20 mouse cellular contexts compared by ENCODE assay signal in genomic region chr1:140451461-140451860, GRCm38 (mm10).
DNase-seq lines count a peak whose midpoint lies in the region; ATAC-seq and TF ChIP-seq lines count a peak whose summit lies in the region.
"Had no signal": no experiment of that assay in that cellular context is flagged by ENCODE, and none has a peak within 500 bp of the region (broad histone marks: within the 10 kb centered on the region; RNA-seq: fewer than 3 reads in every experiment).

No protein-coding gene starts in this region.

- no peak overlapping the region for H3K4me2 ChIP-seq in hindbrain, postnatal 0 days (ENCODE audit: low read depth, low read length)
- no peak overlapping the region for H3K4me2 ChIP-seq in hindbrain, embryonic 14.5 days (replicated peaks)
- H3K4me2 ChIP-seq in kidney, embryonic 16.5 days (replicated peaks; ENCODE audit: low read depth, low read length), result no peak overlapping the region
- H3K4me2 ChIP-seq in lung, embryonic 14.5 days, result no peak overlapping the region
- no peak overlapping the region for H3K4me2 ChIP-seq in liver, embryonic 12.5 days
- H3K4me2 ChIP-seq: embryonic facial prominence, embryonic 12.5 days; forebrain, embryonic 12.5 days; heart, embryonic 11.5 days; heart, embryonic 15.5 days; hindbrain, embryonic 15.5 days had no signal

- no peak overlapping the region for H3K4me3 ChIP-seq in hindbrain, postnatal 0 days (ENCODE audit: low read length)
- no peak overlapping the region for H3K4me3 ChIP-seq in hindbrain, embryonic 14.5 days (replicated peaks; ENCODE audit: low read length)
- H3K4me3 ChIP-seq in kidney, embryonic 16.5 days (ENCODE audit: low read length), result no peak overlapping the region
- no peak overlapping the region for H3K4me3 ChIP-seq in lung, embryonic 14.5 days (ENCODE audit: low read depth, low read length)
- H3K4me3 ChIP-seq in liver, embryonic 12.5 days, result no peak overlapping the region
- H3K4me3 ChIP-seq: embryonic facial prominence, embryonic 12.5 days; forebrain, embryonic 12.5 days; heart, adult 2 months; heart, embryonic 15.5 days; hindbrain, embryonic 10.5 days; hindbrain, embryonic 15.5 days had no signal

- H3K27ac ChIP-seq in hindbrain, postnatal 0 days, result no peak overlapping the region
- no peak overlapping the region for H3K27ac ChIP-seq in hindbrain, embryonic 14.5 days
- no peak overlapping the region; the same call in 1 of the 2 replicates for H3K27ac ChIP-seq in kidney, embryonic 16.5 days (ENCODE audit: low read length)
- H3K27ac ChIP-seq in lung, embryonic 14.5 days (ENCODE audit: low read depth), result no peak overlapping the region
- no peak overlapping the region for H3K27ac ChIP-seq in liver, embryonic 12.5 days
- H3K27ac ChIP-seq: embryonic facial prominence, embryonic 12.5 days; forebrain, embryonic 12.5 days; heart, adult 2 months; heart, embryonic 15.5 days; hindbrain, embryonic 10.5 days; hindbrain, embryonic 15.5 days had no signal

- no peaks in the 10 kb centered on the region for H3K27me3 ChIP-seq in hindbrain, postnatal 0 days (ENCODE audit: insufficient read depth, low read length)
- no peaks in the 10 kb centered on the region for H3K27me3 ChIP-seq in hindbrain, embryonic 14.5 days (ENCODE audit: control insufficient read depth, insufficient read depth, low read length)
- no peaks in the 10 kb centered on the region for H3K27me3 ChIP-seq in kidney, embryonic 16.5 days (ENCODE audit: insufficient read depth, low read length)
- H3K27me3 ChIP-seq in lung, embryonic 14.5 days (ENCODE audit: insufficient read depth, low read length), result no peaks in the 10 kb centered on the region
- no peaks in the 10 kb centered on the region for H3K27me3 ChIP-seq in liver, embryonic 12.5 days (replicated peaks)
- H3K27me3 ChIP-seq: embryonic facial prominence, embryonic 12.5 days; forebrain, embryonic 12.5 days; heart, embryonic 15.5 days; hindbrain, embryonic 15.5 days had no signal

- WGBS in hindbrain, postnatal 0 days, result 77% methylated on average over 3 of the region's 3 CpGs
- 72% methylated on average over 3 of the region's 3 CpGs for WGBS in hindbrain, embryonic 14.5 days
- WGBS in kidney, embryonic 16.5 days, result 62% methylated on average over 3 of the region's 3 CpGs
- 67% methylated on average over 3 of the region's 3 CpGs for WGBS in lung, embryonic 14.5 days
- 78% methylated on average over 3 of the region's 3 CpGs for WGBS in liver, embryonic 12.5 days (ENCODE audit: insufficient replicate concordance)

- no peak for ATAC-seq in hindbrain, postnatal 0 days
- ATAC-seq in hindbrain, embryonic 14.5 days (ENCODE audit: low FRiP score), result no peak
- peak; percentile 79; the same call in 1 of the 2 replicates for ATAC-seq in kidney, embryonic 16.5 days (ENCODE audit: low FRiP score, low TSS enrichment)
- ATAC-seq in lung, embryonic 14.5 days (ENCODE audit: insufficient read depth), result no peak
- no peak for ATAC-seq in liver, embryonic 12.5 days
- ATAC-seq: forebrain, embryonic 16.5 days had no signal

- H3K9ac ChIP-seq in hindbrain, postnatal 0 days (replicated peaks; ENCODE audit: low read length), result no peak overlapping the region
- no peak overlapping the region for H3K9ac ChIP-seq in hindbrain, embryonic 14.5 days
- H3K9ac ChIP-seq in kidney, embryonic 16.5 days (replicated peaks; ENCODE audit: low read length), result no peak overlapping the region
- H3K9ac ChIP-seq in lung, embryonic 14.5 days, result no peak overlapping the region
- no peak overlapping the region for H3K9ac ChIP-seq in liver, embryonic 12.5 days
- H3K9ac ChIP-seq: embryonic facial prominence, embryonic 12.5 days; forebrain, embryonic 12.5 days; heart, embryonic 15.5 days; hindbrain, embryonic 15.5 days had no signal

- H3K4me1 ChIP-seq in hindbrain, postnatal 0 days (ENCODE audit: insufficient read depth, low read length), result no peaks in the 10 kb centered on the region
- no peaks in the 10 kb centered on the region for H3K4me1 ChIP-seq in hindbrain, embryonic 14.5 days (replicated peaks; ENCODE audit: control insufficient read depth, insufficient read depth, low read length)
- no peaks in the 10 kb centered on the region for H3K4me1 ChIP-seq in kidney, embryonic 16.5 days (ENCODE audit: insufficient read depth, low read length)
- no peaks in the 10 kb centered on the region for H3K4me1 ChIP-seq in lung, embryonic 14.5 days (ENCODE audit: insufficient read depth)
- H3K4me1 ChIP-seq in liver, embryonic 12.5 days, result no peaks in the 10 kb centered on the region
- H3K4me1 ChIP-seq: embryonic facial prominence, embryonic 12.5 days; forebrain, embryonic 12.5 days; heart, embryonic 15.5 days; hindbrain, embryonic 10.5 days; hindbrain, embryonic 15.5 days had no signal

- no peaks in the 10 kb centered on the region for H3K36me3 ChIP-seq in hindbrain, postnatal 0 days (ENCODE audit: insufficient read depth, low read length)
- H3K36me3 ChIP-seq in hindbrain, embryonic 14.5 days (replicated peaks; ENCODE audit: control insufficient read depth, insufficient read depth), result no peaks in the 10 kb centered on the region
- no peaks in the 10 kb centered on the region for H3K36me3 ChIP-seq in kidney, embryonic 16.5 days (ENCODE audit: insufficient read depth, low read length)
- H3K36me3 ChIP-seq in lung, embryonic 14.5 days (ENCODE audit: insufficient read depth), result no peaks in the 10 kb centered on the region
- H3K36me3 ChIP-seq in liver, embryonic 12.5 days, result no peaks in the 10 kb centered on the region
- H3K36me3 ChIP-seq: embryonic facial prominence, embryonic 12.5 days; forebrain, embryonic 12.5 days; heart, embryonic 15.5 days; hindbrain, embryonic 10.5 days; hindbrain, embryonic 15.5 days had no signal

- no peak for TF ChIP-seq CTCF in hindbrain, postnatal 0 days (IDR thresholded peaks at IDR 0.05; ENCODE audit: low read depth)
- no peak for TF ChIP-seq CTCF in lung, embryonic 14.5 days (IDR thresholded peaks at IDR 0.05; ENCODE audit: low read depth)

- H3K9me3 ChIP-seq in hindbrain, postnatal 0 days (ENCODE audit: low read length), result no peaks in the 10 kb centered on the region
- H3K9me3 ChIP-seq in hindbrain, embryonic 14.5 days (ENCODE audit: control insufficient read depth, low read length), result no peaks in the 10 kb centered on the region
- no peaks in the 10 kb centered on the region for H3K9me3 ChIP-seq in kidney, embryonic 16.5 days (ENCODE audit: low read length)
- H3K9me3 ChIP-seq in lung, embryonic 14.5 days (ENCODE audit: low read depth, low read length), result no peaks in the 10 kb centered on the region
- no peaks in the 10 kb centered on the region for H3K9me3 ChIP-seq in liver, embryonic 12.5 days (replicated peaks)
- H3K9me3 ChIP-seq: embryonic facial prominence, embryonic 12.5 days; forebrain, embryonic 12.5 days; heart, embryonic 15.5 days; hindbrain, embryonic 10.5 days; hindbrain, embryonic 15.5 days had no signal

- DNase-seq in hindbrain, postnatal 0 days (ENCODE audit: low spot score), result peak; percentile 30
- no peak for DNase-seq in hindbrain, embryonic 14.5 days (ENCODE audit: low spot score)
- no peak for DNase-seq in kidney, postnatal 36 days
- DNase-seq in lung, embryonic 14.5 days, result peak; percentile 38
- DNase-seq in lung, postnatal 25 days (ENCODE audit: low spot score), result no peak
- DNase-seq: adrenal gland, adult 2 months; adrenal gland, postnatal 25 days; cerebellum, adult 2 months; gastrocnemius, postnatal 10 days; heart, adult 2 months; heart, postnatal 14 days had no signal

Comparison
In these comparisons a context has a peak if more than half of its experiments do, and no peak if none do; other contexts are left out.
1. DNase-seq: peak in hindbrain, postnatal 0 days (single experiment) and lung, embryonic 14.5 days (single experiment); none in hindbrain, embryonic 14.5 days (single experiment), kidney, postnatal 36 days (0 of 2) and lung, postnatal 25 days (single experiment).